Mouse (Mus musculus) midbrain, embryonic 10.5 days (tissue): ENCODE data around the gene Pptc7. TPM values are rescaled to one million over a fixed set of nuclear protein-coding genes. Genes with fewer than 3 reads are reported as not detected.

Experiments
- DNase-seq: peaks from one replicate; pipeline ENCODE4 v3.0.0-alpha.2; 2017; ENCODE audit warnings: low spot score
- H3K27ac ChIP-seq: fragments of 300-500 bp; sonication (generic); replicated peaks from 2 replicates; pipeline ENCODE4 v1.5.1; 2016; ENCODE audit warnings: mild to moderate bottlenecking
- H3K27me3 ChIP-seq: fragments of 300-500 bp; sonication (generic); 2 replicates; pipeline ENCODE4 v1.6.1; 2016; ENCODE audit warnings: low read depth, mild to moderate bottlenecking; ENCODE audit not compliant: poor library complexity, severe bottlenecking
- H3K36me3 ChIP-seq: fragments of 300-500 bp; sonication (generic); 2 replicates; pipeline ENCODE4 v1.6.1; 2016; ENCODE audit warnings: mild to moderate bottlenecking, moderate library complexity
- H3K4me1 ChIP-seq: fragments of 300-500 bp; sonication (generic); 2 replicates; pipeline ENCODE4 v1.6.1; 2016
- H3K4me3 ChIP-seq: fragments of 300-500 bp; sonication (generic); 2 replicates; pipeline ENCODE4 v1.5.1; 2016; ENCODE audit warnings: mild to moderate bottlenecking, moderate library complexity
- H3K9me3 ChIP-seq: fragments of 300-500 bp; sonication (generic); replicated peaks from 2 replicates; pipeline ENCODE4 v1.6.1; 2016; ENCODE audit warnings: mild to moderate bottlenecking
- WGBS: fragments of 180-500 bp; shearing (Covaris S2); methylation state at CpG from one replicate; pipeline ENCODE4 v1.1.7; 2016; 5-methylcytosine and 5-hydroxymethylcytosine counted together
- polyA plus RNA-seq: library from polyadenylated mRNA; unstranded; fragments of >200 nt; fragmentation: Nextera tagmentation; extraction: Ambion mirVana; gene quantifications from 2 replicates; pipeline ENCODE4 v1.2.1, GENCODE M21; 2016

The Pptc7 gene
- polyA plus RNA-seq, 1 experiment from 2014 or later = 7.7 TPM

DNA sequence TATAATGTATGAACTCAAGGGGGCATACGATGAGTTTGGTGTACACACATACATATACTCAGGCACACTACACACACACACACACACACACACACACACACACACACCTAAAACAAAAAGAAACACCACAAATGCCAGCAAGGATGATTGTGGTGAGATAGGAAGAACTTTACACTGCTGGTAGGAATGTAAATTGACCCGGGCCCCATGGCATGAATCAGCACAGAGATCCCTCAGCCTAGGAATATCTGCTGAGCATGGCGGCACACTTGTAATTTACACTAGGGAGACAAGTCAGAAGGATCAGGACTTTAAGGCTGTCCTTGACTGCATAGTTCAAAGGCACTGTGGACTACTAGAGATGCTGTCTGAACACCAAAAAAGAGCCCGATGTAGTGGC is 46.1 kb downstream of the Pptc7 start:
- no peak overlapping the region for H3K27ac ChIP-seq
- H3K36me3 ChIP-seq = peaks cover 20% of the 10 kb centered on the region
- no peak for DNase-seq
- WGBS = 90% methylated on average over 4 of the region's 4 CpGs
- H3K9me3 ChIP-seq = no peaks in the 10 kb centered on the region
- no peaks in the 10 kb centered on the region for H3K27me3 ChIP-seq
- no peak overlapping the region for H3K4me3 ChIP-seq
- no peaks in the 10 kb centered on the region for H3K4me1 ChIP-seq

DNA sequence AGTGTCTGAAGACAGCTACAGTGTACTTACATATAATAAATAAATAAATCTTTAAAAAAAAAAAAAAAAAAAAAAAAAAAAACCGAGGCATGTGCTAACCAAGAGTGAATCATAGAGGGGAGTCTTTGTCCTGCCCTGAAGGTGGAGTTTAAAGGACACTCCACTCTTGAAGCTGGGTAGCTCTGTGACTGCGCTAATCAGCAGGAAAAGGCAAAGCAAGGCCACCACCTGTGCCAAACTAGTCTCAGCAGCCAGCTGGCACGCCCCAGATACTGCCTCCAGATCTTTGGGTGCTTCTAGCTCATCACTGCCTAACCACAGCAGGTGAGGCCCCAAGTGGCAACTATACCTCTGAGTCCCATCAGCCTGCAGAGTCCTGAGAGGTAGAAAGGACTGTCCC is 50.5 kb downstream of the Pptc7 start:
- H3K4me1 ChIP-seq = no peaks in the 10 kb centered on the region
- no peak for DNase-seq
- no peaks in the 10 kb centered on the region for H3K27me3 ChIP-seq
- H3K27ac ChIP-seq = no peak overlapping the region
- no peaks in the 10 kb centered on the region for H3K36me3 ChIP-seq
- no peaks in the 10 kb centered on the region for H3K9me3 ChIP-seq
- H3K4me3 ChIP-seq = no peak overlapping the region
- WGBS = 77% methylated on average over 3 of the region's 3 CpGs

DNA sequence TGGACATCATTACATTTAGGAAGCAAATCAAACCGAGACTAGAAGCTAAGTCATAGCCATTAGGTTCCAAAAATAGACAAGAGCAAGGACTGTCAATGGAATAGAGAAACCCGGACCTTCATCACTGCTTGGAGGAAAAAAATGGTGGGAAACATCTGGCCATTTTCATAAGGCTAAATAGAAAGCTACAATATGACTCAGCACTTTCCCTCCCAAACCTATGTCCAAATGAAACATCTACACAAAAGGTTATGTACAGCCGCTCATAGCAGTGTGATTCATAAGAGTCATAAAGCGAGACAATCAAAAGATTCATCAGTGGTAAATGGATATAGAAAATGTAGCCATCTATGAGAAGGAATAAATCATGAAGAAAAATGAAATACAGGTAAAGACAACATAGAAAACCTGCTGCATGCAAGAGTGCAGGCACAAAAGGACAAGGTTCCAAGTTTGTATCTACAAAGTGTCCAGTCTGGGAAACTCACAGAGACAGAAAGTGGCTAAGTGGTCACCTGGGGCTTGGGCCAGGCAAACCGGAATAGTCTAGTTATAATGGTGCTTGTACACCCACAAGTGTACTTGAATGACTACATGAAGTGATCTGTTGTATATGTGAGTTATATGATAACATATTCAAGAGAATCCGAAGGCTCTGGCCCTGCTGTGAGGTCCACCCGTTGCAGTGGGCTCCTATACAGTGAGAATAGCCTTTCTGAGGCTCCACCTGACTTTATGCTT is 52.6 kb downstream of the Pptc7 start:
- DNase-seq = no peak
- no peaks in the 10 kb centered on the region for H3K9me3 ChIP-seq
- H3K27ac ChIP-seq = no peak overlapping the region
- H3K36me3 ChIP-seq = no peaks in the 10 kb centered on the region
- 92% methylated on average over 7 of the region's 7 CpGs for WGBS
- no peaks in the 10 kb centered on the region for H3K27me3 ChIP-seq
- no peak overlapping the region for H3K4me3 ChIP-seq
- H3K4me1 ChIP-seq = no peaks in the 10 kb centered on the region

DNA sequence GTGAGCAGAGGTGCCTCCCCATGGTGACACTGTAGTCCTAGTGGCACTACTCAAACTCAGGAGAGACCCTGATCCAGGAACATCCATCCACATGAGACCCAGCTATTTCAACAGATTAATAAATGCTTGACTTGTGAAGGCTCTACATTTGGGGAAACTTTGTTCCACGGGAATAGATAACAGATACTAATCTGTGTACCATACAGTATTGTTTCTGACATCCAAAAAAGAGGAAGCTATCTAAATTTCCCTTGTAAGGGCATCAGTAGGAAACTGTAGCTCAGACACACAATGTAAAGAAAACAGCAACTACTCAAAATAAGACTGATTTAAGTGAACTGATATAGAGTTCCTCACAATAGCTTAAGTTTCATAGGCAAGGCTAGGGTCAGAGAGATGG is 58.7 kb downstream of the Pptc7 start:
- Histone ChIP-seq H3K27me3 (no peaks in the 10 kb centered on the region), H3K4me3 (no peak overlapping the region), H3K27ac (no peak overlapping the region), H3K4me1 (no peaks in the 10 kb centered on the region), H3K9me3 (0 out of 2 replicates have a peak, but pooled peaks cover 4% of the 10 kb centered on the region), H3K36me3 (no peaks in the 10 kb centered on the region)
- WGBS = 88% methylated on average over 1 of the region's 1 CpGs
- no peak for DNase-seq

DNA sequence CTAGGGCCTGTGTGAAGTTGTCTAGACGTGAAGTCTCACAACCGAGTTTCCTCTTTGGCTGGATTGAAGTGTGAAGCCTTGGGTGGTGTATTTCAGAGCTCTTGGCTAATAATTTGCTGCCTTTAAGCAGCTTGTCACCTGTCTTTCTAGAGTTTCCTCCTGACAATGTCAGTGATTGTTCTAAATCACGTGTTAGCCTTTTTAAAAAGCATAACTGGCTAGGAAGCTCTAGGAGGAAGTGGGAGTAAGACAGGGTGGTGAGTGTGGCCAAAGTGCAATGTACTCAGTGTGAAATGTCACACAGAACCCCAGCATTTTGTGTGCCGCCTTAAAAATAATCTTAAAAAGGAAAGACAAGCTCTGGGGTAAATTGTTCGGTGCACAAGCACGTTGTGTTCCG is 59.6 kb downstream of the Pptc7 start:
- WGBS = 70% methylated on average over 7 of the region's 7 CpGs
- Histone ChIP-seq H3K36me3 (no peaks in the 10 kb centered on the region), H3K27me3 (no peaks in the 10 kb centered on the region), H3K9me3 (0 out of 2 replicates have a peak, but pooled peaks cover 4% of the 10 kb centered on the region), H3K4me1 (no peaks in the 10 kb centered on the region), H3K4me3 (no peak overlapping the region), H3K27ac (no peak overlapping the region)
- no peak for DNase-seq

GRCm38 (mm10) chr5:122344260-122344659 is 60.1 kb downstream of the Pptc7 start:
- H3K4me3 ChIP-seq = no peak overlapping the region
- H3K9me3 ChIP-seq = 0 out of 2 replicates have a peak, but pooled peaks cover 4% of the 10 kb centered on the region
- 17% methylated on average over 5 of the region's 5 CpGs for WGBS
- no peaks in the 10 kb centered on the region for H3K27me3 ChIP-seq
- no peak overlapping the region for H3K27ac ChIP-seq
- H3K36me3 ChIP-seq = no peaks in the 10 kb centered on the region
- H3K4me1 ChIP-seq = no peaks in the 10 kb centered on the region
- DNase-seq = peak; percentile 67

DNA sequence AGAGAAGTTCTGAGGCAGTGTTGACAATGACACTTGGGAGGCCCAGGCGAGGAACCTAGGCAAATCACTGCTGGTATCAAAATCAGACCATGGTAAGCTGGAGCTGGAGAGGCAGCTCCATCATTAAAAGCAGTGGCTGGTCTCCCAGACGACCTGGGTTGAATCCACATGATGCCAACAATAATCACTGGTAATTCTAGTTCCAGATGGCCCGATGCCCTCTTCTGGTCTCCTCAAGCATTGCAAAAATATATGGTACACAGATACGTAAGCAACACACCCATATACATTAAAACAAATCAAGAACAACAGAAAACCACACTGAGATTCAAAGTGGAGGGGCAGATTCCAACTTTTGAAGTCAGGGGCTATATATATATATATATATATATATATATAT is 61.6 kb downstream of the Pptc7 start:
- H3K27ac ChIP-seq = no peak overlapping the region
- WGBS = 73% methylated on average over 4 of the region's 4 CpGs
- H3K9me3 ChIP-seq = 0 out of 2 replicates have a peak, but pooled peaks cover 4% of the 10 kb centered on the region
- DNase-seq = no peak
- no peaks in the 10 kb centered on the region for H3K36me3 ChIP-seq
- H3K27me3 ChIP-seq = no peaks in the 10 kb centered on the region
- no peak overlapping the region for H3K4me3 ChIP-seq
- H3K4me1 ChIP-seq = no peaks in the 10 kb centered on the region

DNA sequence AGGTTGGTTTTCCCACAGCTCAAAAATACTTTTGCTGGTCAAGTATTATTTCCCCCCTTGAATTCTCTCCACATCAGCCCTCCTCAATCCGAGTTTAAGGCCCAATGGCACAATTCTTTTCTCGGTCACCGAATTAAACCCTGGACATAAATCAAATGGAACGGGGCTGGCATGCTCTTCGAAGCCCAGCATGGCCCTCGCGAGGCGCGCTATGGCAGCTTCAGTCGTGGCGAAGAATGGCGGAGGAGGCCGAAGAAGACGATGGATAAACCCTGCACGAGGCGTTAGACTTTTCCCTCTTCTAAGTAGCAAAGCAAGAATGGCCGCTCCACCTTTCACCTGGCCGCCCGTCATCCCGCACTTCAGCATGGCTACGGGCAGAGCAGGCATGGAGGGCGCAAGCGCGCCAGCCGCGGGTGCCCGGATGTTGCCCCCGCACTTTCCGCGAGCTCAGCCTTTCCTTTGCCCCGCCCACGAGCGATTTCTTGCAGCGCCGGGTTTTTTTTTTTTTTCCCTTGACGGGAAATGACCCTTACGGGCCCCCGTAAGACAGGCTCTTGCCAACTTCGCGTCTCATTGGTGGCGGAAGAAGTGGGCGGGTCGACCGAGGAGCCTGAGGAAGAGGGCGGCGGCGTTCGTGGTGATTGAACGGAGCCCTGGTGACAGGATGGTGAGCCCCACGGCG is 69.8 kb downstream of the Pptc7 start, which contains the start of the genes Rad9b and Vps29:
Gene Rad9b, minus strand, starts transcription at position 427 of the 685 bp plus-strand sequence.
Gene Vps29, plus strand, starts transcription at position 563 of the 685 bp plus-strand sequence.
- H3K36me3 ChIP-seq = peaks cover 15% of the 10 kb centered on the region
- DNase-seq = peak; percentile 99
- H3K9me3 ChIP-seq = no peaks in the 10 kb centered on the region
- H3K27me3 ChIP-seq = no peaks in the 10 kb centered on the region
- H3K4me1 ChIP-seq = peaks cover 21% of the 10 kb centered on the region
- H3K4me3 ChIP-seq = peak within 1 kb of the TSS; percentile 97
- peak within 1 kb of the TSS; percentile 86 for H3K27ac ChIP-seq
- 3% methylated on average over 51 of the region's 51 CpGs for WGBS

- under 1% methylated on average over 57 of the region's 57 CpGs for WGBS
- Histone ChIP-seq H3K27me3 (no peaks in the 10 kb centered on the region), H3K36me3 (peaks cover 21% of the 10 kb centered on the region), H3K4me3 (peak overlapping the region; percentile 97), H3K9me3 (no peaks in the 10 kb centered on the region), H3K4me1 (peaks cover 21% of the 10 kb centered on the region), H3K27ac (peak overlapping the region; percentile 86)
- no peak for DNase-seq
These were observed 70.4 kb downstream of the Pptc7 start for GRCm38 (mm10) chr5:122354492-122355067.

- under 1% methylated on average over 38 of the region's 46 CpGs for WGBS
- peaks cover 64% of the 10 kb centered on the region for H3K36me3 ChIP-seq
- H3K9me3 ChIP-seq = no peaks in the 10 kb centered on the region
- peak within 1 kb of the TSS; percentile 92 for H3K27ac ChIP-seq
- H3K4me3 ChIP-seq = peak within 1 kb of the TSS; percentile 67
- DNase-seq = no peak
- no peaks in the 10 kb centered on the region for H3K27me3 ChIP-seq
- peaks cover 27% of the 10 kb centered on the region for H3K4me1 ChIP-seq
These were observed 87.5 kb downstream of the Pptc7 start, which contains the start of gene Gpn3 for GRCm38 (mm10) chr5:122371591-122372191. Gpn3 (plus strand) TSS chr5:122371876.

DNA sequence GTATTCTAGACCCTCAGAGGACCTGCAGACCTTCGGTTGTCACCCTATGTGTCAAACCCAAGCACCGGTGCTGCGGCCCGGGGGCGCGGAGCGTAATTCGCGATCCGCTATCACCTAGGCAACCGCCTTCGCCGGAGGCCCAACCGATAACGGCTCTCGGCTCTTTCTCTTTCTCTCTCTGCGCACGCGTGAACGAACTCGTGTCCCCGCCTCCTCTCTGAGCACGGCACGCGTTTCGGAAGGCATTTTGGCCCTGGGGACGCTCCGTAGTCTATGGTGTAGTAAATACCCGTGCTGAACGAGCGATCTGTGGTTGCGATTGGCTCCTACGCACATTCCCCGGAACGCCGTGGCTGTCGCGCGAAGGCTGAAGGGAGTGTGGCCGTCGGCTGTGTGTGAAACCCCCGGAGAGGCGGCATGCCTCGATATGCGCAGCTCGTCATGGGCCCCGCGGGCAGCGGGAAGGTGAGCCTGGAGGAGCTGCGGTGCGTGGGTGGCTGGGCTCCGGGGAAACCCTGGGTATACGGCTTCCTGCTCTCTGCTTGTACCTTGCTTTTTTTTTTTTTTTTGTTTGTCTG is 88.1 kb downstream of the Pptc7 start, which contains the start of gene Fam216a:
Gene Fam216a, minus strand, starts transcription at position 173 of the 578 bp plus-strand sequence.
- no peaks in the 10 kb centered on the region for H3K27me3 ChIP-seq
- peaks cover 64% of the 10 kb centered on the region for H3K36me3 ChIP-seq
- H3K27ac ChIP-seq = peak within 1 kb of the TSS; percentile 92
- WGBS = under 1% methylated on average over 53 of the region's 53 CpGs
- peak within 1 kb of the TSS; percentile 67 for H3K4me3 ChIP-seq
- H3K9me3 ChIP-seq = no peaks in the 10 kb centered on the region
- H3K4me1 ChIP-seq = peaks cover 27% of the 10 kb centered on the region
- DNase-seq = peak; percentile 100

- peak overlapping the region; percentile 92 for H3K27ac ChIP-seq
These were observed 88.7 kb downstream of the Pptc7 start for GRCm38 (mm10) chr5:122372878-122373277.

More at GRCm38 (mm10) chr5:122372878-122373277, 88.7 kb downstream of the Pptc7 start:
- no peaks in the 10 kb centered on the region for H3K27me3 ChIP-seq
- peaks cover 59% of the 10 kb centered on the region for H3K36me3 ChIP-seq
- 9% methylated on average over 5 of the region's 5 CpGs for WGBS
- DNase-seq = no peak
- H3K4me3 ChIP-seq = peak overlapping the region; percentile 67
- H3K9me3 ChIP-seq = no peaks in the 10 kb centered on the region
- H3K4me1 ChIP-seq = peaks cover 27% of the 10 kb centered on the region
